Mouse (Mus musculus) cerebellum, adult 11 months (tissue): ENCODE measurements at regions not wholly inside any gene's neighbourhood (a gene's known extent, or its start where the extent isn't known, plus 50 kb on each side); places are given as distances from the start of the nearest gene placed in this dataset.

Source experiments
- DNase-seq: peaks from one replicate; pipeline ENCODE4 v3.0.0; 2022

GRCm38 (mm10) chr12:16135602-16136213, 319.0 kb upstream of the Trib2 start:
- no peak for DNase-seq

DNA sequence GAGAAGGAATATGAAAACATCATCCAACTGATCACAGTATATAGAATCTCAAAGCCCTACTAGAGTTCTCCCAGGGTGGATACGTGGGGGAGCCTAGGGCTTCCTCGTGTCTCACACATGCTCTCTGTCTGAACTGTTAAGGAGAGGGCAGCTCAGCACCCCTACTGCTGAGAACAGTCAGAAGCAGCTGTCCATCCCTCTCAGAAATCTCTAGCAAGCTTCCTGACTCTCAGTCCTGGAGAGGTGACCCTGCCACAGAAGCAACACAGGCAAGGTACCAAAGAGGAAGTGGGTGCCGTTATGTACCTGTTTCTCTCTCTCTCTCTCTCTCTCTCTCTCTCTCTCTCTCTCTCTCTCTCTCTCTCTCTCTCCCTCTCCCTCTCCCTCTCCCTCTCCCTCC, 317.7 kb upstream of the Trib2 start:
- DNase-seq, result no peak

DNA sequence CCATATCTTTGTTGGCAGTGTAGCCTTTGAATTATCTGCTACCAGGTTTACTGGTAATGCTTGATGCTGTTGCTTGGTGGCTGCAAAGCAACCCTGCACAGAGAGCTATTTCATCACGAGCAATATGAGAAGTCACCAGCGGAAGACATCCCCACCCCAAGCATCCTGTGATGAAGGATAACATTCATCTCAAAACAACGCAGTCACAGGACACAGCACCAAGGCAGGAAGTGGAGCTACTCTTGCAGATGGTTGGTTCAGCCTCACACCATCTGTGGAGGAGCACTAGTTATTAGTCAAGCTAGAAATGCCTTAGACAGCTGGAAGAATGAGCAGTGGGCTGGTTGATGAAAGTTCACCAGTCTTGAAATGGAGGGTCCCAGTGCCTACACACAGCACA, 316.5 kb upstream of the Trib2 start:
- no peak for DNase-seq

DNA sequence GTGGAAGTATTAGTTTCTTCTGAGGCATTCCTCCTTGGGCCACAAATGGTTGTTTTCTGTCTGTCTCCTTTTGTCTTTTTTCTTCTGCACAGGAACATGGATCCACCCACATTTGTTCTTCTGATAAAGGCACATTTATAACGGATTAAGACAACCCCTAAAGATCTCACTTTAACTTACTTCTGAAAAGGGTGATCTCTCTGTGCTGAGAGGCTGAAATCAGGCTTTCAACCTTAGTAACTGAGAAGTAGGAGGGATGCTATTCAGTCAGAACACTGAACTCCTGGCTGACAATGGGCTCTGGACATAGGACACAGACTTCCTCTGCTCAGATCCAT, 315.0 kb upstream of the Trib2 start:
- no peak for DNase-seq

GRCm38 (mm10) chr12:16131028-16131739, 314.5 kb upstream of the Trib2 start:
- DNase-seq, result no peak

- no peak for DNase-seq
Measured at GRCm38 (mm10) chr12:16130605-16131004, 313.9 kb upstream of the Trib2 start.

- no peak for DNase-seq
Measured at GRCm38 (mm10) chr12:16129923-16130322, 313.2 kb upstream of the Trib2 start.

- DNase-seq, result no peak
Measured at GRCm38 (mm10) chr12:16129243-16129642, 312.5 kb upstream of the Trib2 start.

DNA sequence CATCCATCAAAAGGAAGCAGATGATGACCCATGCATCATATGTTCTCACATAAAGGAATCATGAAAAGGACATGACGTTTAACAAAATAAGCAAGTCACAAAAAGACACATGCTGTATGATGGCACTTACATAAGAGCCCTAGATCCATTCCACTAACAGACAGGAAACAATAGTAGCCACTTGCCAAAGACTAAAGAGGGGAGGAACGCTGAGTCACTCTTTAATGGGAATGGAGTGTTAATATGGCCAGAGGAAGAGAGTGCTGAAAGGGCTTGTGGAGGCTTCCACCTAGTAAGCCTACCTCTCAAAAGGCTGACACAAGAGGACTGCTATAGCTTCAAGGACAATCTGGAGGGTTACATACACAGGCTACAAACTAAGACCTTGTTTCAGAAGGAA, 308.2 kb upstream of the Trib2 start:
- no peak for DNase-seq

DNA sequence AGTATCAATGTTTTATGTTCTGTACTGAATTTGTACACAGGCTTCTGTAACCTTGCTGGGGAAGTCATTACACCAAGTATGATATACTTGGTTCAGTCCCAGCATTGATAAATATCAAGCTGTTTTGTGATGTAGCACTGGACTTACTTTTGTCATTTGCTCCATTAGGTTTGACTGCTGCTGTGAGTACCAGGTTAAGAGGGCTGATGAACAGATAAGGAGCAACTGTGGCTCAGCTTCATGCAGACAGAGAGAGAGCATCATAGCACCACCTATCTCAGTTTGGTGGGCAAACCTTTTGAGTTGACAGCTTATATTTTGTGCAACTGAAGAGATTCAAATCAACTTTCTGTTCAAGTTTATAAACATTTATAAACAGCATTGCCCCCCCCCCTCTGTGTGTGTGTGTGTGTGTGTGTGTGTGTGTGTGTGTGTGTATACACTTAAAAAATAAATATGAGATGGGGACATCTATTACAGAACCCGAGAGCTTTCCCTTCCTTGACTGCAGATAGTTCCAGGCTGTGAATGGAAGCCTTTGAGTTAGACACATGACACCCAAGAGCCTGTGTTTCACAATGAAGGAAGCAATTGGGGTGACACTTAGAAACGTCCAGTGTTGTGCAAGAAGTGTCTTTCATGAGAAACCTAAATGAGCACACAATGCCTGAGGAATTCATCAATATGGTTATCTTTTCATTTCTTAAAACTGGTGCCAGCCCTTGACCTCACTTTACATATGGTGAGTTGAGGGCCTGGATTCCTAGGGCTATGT, 305.8 kb upstream of the Trib2 start:
- no peak for DNase-seq

DNA sequence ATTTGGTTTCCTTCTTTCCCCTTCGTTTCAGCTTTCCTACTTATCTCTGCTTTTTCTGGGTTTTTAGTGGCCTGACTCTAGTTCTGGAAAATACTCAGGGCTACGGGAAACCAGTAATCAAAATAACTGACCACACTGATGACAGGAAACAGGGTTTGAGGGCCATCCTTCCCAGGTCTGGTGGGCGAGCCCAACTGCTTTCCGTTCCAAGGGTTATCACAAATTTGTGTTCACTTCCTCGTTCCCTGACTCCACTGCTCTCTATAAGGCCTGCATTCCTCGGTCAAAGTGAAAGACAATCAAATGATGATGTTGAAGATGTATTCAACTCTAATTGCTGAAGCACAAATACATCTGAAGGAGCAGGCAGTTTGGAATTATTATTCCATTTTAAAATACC, 305.1 kb upstream of the Trib2 start:
- DNase-seq, result no peak

GRCm38 (mm10) chr12:16118710-16119109, 302.0 kb upstream of the Trib2 start:
- DNase-seq, result no peak

GRCm38 (mm10) chr12:16106946-16107345, 290.2 kb upstream of the Trib2 start:
- DNase-seq, result no peak

GRCm38 (mm10) chr12:16098840-16099239, 282.1 kb upstream of the Trib2 start:
- DNase-seq, result no peak

- DNase-seq, result no peak
Measured at GRCm38 (mm10) chr12:16092643-16093042, 275.9 kb upstream of the Trib2 start.

GRCm38 (mm10) chr12:16091336-16091735, 274.6 kb upstream of the Trib2 start:
- DNase-seq, result no peak

DNA sequence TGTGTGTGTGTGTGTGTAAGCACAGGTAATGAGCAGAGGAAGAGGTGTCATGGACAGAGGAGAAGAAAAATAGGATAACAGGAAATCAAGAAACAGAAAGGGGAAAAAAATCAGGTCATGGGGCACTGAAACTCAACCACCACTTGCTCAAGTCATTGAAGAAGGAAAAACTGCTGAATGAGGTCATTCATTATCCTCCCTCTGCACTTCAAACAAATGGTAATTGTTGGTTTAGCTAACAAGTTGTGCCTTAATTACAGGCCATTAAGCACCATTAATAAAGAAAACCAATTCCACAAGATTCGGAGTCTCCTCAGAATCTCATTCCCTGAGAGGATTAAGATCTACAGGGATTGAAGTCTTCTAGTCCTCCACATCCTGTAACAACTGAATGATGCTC, 266.5 kb upstream of the Trib2 start:
- DNase-seq, result no peak

GRCm38 (mm10) chr12:16077215-16077614, 260.5 kb upstream of the Trib2 start:
- no peak for DNase-seq

DNA sequence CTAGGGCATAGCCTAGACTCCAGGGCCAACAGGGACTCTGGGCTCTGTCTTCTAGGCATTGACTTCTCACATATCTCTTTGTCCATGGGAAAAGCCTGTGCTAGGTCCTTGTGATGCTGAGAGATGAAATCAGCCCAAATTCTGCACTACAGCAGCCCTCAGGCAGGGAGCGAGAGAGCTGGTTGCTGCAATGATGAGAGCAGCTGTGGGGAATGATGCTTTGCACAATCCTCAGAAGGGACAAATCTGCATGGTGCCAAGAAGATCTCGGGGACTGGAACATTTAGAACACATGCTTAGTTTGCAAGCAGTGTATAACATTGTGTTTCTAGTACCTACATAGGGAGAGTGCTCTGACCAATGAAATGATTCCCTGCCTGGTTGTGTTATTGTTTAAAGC, 259.2 kb upstream of the Trib2 start:
- DNase-seq, result no peak

DNA sequence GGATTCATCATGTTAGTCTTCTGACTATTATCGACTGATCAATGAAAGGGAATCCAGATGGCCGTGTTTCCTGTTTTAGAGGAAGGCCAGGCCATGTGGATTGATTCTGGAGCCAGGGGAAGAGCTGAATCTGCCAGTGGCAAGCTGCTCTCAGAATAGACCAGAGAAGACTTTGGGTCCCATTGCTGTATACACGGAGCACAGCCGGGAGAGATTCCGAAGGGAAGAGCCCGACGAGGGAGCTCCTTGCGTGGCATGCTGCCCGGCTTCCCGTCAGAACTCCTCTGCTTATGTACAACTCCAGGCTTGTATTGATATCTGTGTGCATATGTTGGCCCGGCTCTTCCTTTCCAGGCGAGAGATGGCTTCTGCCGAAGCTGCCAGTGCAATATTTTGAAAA, 252.2 kb upstream of the Trib2 start:
- no peak for DNase-seq

DNA sequence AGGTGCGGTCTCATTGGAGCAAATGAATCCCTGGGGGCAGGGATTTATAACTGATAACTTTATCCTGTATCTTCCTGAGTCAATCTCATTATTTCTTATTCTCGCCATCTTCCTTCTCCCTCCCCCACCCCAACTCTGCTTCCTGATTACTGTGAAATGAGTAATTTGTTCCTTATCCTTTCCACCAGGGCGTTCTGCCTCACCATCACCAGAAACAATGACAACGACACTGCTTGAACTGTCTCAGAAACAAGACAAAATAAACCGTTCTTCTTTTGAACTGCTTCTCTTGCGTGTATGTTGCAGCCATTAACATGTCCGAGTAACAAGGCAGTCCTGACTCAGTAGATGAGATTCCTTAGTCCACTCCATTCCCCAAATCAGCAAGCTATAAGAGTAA, 246.0 kb upstream of the Trib2 start:
- DNase-seq, result no peak

DNA sequence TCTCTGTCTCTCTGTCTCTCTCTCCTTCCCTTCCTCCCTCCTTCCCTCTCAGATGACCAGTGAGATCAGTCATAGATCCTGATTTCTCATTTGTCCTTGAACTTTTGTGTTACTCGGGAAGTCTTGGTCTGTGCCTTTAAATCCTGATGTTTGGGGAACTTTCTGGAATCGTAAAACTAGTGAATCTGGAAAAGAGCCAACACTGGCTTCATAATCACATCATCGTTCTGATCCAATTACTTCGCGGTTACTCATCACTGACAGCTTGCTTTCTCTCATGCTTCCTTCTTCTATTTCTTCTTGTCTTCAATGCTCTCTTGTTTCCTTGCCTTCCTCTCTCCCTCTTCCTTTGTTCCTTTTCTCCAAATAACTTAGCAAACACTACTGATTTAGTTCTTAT, 243.7 kb upstream of the Trib2 start:
- no peak for DNase-seq

- DNase-seq, result no peak
Measured at GRCm38 (mm10) chr12:16058255-16058654, 241.5 kb upstream of the Trib2 start.

DNA sequence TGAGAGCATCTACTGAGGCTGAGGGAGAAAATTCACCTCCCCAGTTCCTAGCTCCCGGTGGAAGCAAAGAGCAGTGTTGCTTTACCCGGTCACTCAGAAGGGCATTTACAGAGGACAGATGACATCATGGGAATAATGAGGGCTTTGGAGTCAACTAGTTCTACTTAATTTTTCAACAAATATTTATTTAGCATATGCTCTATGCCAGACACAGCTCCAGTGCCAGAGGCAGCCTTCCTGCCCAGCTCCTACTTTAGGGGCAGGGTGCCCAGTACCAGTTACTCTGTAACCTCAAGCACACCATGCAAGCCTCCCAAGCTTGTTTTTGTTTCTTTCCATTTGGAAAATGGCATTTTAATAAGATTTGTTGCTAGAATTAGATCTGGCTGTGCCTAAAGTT, 240.1 kb upstream of the Trib2 start:
- DNase-seq, result no peak
